Mouse (Mus musculus) neural tube, embryonic 15.5 days (tissue): ENCODE measurements around the gene Phf12. TPM values are rescaled to one million over a fixed set of nuclear protein-coding genes. Genes with fewer than 3 reads are reported as not detected.

Experiments
- ATAC-seq: fragments of 200-750 bp; cut with Nextera tagmentation; 2 replicates; pipeline ENCODE4 v1.8.0; 2017; ENCODE audit warnings: mild to moderate bottlenecking, moderate TSS enrichment, moderate library complexity; ENCODE audit not compliant: low FRiP score
- H3K27ac ChIP-seq: fragments of 300-500 bp; sonication (generic); replicated peaks from 2 replicates; pipeline ENCODE4 v1.5.1; 2015; ENCODE audit warnings: mild to moderate bottlenecking, inconsistent platforms
- H3K27me3 ChIP-seq: fragments of 300-500 bp; sonication (generic); replicated peaks from 2 replicates; pipeline ENCODE4 v1.6.1; 2015; ENCODE audit warnings: inconsistent platforms
- H3K36me3 ChIP-seq: fragments of 300-500 bp; sonication (generic); 2 replicates; pipeline ENCODE4 v1.6.1; 2015; ENCODE audit warnings: inconsistent platforms
- H3K4me1 ChIP-seq: fragments of 300-500 bp; sonication (generic); 2 replicates; pipeline ENCODE4 v1.6.1; 2015; ENCODE audit warnings: inconsistent platforms
- H3K4me2 ChIP-seq: fragments of 300-500 bp; sonication (generic); 2 replicates; pipeline ENCODE4 v1.6.1; 2015; ENCODE audit warnings: inconsistent platforms, mild to moderate bottlenecking, moderate library complexity
- H3K4me3 ChIP-seq: fragments of 300-500 bp; sonication (generic); replicated peaks from 2 replicates; pipeline ENCODE4 v1.5.1; 2015; ENCODE audit warnings: mild to moderate bottlenecking, inconsistent platforms
- H3K9ac ChIP-seq: fragments of 300-500 bp; sonication (generic); replicated peaks from 2 replicates; pipeline ENCODE4 v1.6.1; 2015; ENCODE audit warnings: mild to moderate bottlenecking, inconsistent platforms
- H3K9me3 ChIP-seq: fragments of 300-500 bp; sonication (generic); replicated peaks from 2 replicates; pipeline ENCODE4 v1.6.1; 2016; ENCODE audit warnings: inconsistent platforms
- WGBS: fragments of 180-500 bp; shearing (Covaris S2); methylation state at CpG from one replicate; pipeline ENCODE4 v1.1.7; 2015; ENCODE audit warnings: mixed read lengths; 5-methylcytosine and 5-hydroxymethylcytosine counted together
- polyA plus RNA-seq: library from polyadenylated mRNA; unstranded; fragments of >200 nt; fragmentation: Nextera tagmentation; extraction: Ambion mirVana; gene quantifications from 2 replicates; pipeline ENCODE4 v1.2.1, GENCODE M21; 2015

Phf12 gene
- polyA plus RNA-seq, 1 experiment from 2014 or later = 14.6 TPM

DNA sequence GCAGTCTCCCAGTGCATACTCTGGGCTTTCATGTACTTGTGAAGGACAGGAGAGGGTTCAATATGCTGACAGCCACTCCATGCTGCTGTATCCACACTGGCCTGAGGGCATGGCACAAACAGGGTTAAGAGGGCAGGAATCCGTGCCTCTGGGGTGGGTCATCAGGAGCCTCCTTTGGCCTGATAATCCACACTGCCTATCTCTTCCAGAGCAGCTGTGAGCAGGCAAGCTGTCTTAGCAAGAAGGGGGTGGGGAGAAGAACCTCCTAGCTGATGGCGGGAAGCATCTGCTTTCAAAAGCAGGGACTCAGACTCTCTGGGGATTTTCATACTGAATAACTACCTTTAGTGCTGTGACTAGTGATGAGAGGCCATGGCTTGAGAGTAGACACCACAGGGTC, 83.4 kb downstream of the Phf12 start:
- H3K4me3 ChIP-seq = no peak overlapping the region
- WGBS = 50% methylated on average over 2 of the region's 2 CpGs
- H3K9ac ChIP-seq = no peak overlapping the region
- no peaks in the 10 kb centered on the region for H3K4me1 ChIP-seq
- no peak for ATAC-seq
- H3K27ac ChIP-seq = no peak overlapping the region
- no peak overlapping the region for H3K4me2 ChIP-seq
- H3K9me3 ChIP-seq = no peaks in the 10 kb centered on the region
- no peaks in the 10 kb centered on the region for H3K27me3 ChIP-seq
- H3K36me3 ChIP-seq = 0 out of 2 replicates have a peak, but pooled peaks cover under 1% of the 10 kb centered on the region

DNA sequence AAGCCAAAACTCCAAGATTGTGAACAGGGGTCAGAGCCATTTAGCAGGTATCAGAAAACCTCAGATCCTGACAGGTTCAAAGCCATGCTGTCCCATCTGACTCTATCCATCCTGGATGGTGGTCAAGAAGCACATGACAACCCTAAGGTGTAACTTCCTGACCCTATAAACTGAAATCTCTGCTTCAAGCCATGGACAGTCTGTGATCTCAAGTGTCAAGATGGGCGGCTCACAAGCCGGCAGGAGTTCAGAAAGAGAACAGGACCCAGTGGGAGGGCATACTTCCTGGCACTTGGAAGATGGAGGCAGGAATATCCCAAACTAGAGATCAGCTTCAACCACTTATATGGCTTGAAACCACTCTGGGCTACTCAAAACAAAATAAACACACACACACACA, 84.1 kb downstream of the Phf12 start:
- no peaks in the 10 kb centered on the region for H3K9me3 ChIP-seq
- no peak overlapping the region for H3K4me3 ChIP-seq

DNA sequence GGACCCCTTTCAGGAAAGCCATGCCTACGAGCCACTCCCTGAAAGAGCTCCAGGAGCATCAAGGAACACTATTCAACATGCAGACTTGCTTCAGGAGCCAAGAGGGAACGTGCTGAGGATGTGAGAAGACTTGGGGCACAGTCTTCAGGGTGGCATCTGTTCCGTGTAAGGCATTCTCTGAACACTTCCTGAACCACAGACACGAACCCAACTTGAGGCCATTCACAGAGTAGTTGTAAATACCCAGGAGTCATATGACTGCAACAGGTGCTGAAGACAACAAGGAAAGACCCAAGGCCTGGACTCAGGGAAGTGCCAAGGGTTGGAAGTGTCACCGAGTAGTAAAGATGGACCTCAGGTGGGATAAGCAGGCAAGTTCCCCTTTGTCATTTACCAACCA, 85.0 kb downstream of the Phf12 start:
- H3K27me3 ChIP-seq = no peaks in the 10 kb centered on the region
- ATAC-seq = no peak
- no peaks in the 10 kb centered on the region for H3K9me3 ChIP-seq
- WGBS = 75% methylated on average over 5 of the region's 5 CpGs
- H3K4me2 ChIP-seq = no peak overlapping the region
- no peak overlapping the region for H3K4me3 ChIP-seq
- H3K27ac ChIP-seq = no peak overlapping the region
- no peaks in the 10 kb centered on the region for H3K4me1 ChIP-seq
- H3K9ac ChIP-seq = no peak overlapping the region
- peaks cover 13% of the 10 kb centered on the region; the same call in 1 of the 2 replicates for H3K36me3 ChIP-seq

More for the DNA sequence above, 84.1 kb downstream of the Phf12 start:
- 0 out of 2 replicates have a peak, but pooled peaks cover 4% of the 10 kb centered on the region for H3K36me3 ChIP-seq
- H3K9ac ChIP-seq = no peak overlapping the region
- no peak for ATAC-seq
- H3K27ac ChIP-seq = no peak overlapping the region
- WGBS = 78% methylated on average over 2 of the region's 2 CpGs
- H3K4me2 ChIP-seq = no peak overlapping the region
- no peaks in the 10 kb centered on the region for H3K4me1 ChIP-seq
- H3K27me3 ChIP-seq = no peaks in the 10 kb centered on the region

DNA sequence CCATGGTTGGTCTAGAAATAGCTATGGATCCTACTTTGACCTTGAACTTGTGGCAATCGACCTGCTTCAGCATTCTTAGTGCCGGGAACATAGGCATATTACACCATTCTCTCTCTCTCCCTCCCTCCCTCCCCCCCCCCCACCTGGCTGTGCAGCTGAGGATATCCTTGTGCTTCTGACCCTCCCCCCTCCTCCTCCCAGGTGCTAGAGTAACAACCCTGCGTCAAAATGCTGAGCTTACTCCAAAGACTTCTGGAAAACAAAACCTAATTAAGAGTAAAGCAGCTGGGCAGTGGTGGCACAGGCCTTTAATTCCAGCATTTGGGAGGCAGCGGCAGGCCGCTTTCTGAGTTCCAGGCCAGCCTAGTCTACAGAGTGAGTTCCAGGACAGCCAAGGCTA, 86.6 kb downstream of the Phf12 start:
- no peak for ATAC-seq
- H3K36me3 ChIP-seq = peaks cover 26% of the 10 kb centered on the region

DNA sequence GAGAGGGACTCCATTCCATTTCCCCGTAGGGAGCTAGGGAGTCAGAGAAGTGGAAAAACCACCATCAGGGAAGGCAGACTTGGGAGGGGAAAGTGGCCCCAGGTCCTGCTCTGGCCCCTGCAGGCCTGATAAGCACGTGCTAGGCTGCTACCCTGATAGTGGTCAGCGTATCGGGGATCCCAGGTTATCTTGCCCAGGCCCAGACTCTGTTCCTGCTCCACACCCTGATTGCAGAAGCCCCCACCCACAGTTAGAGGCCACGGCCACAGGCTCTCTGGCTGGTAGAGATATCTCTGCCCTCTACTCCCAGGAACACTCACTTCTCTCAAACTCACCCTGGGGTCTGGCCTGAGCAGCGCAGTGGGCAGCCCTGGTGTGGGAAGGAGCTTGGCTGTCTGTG, 87.1 kb downstream of the Phf12 start:
- Histone ChIP-seq H3K4me3 (no peak overlapping the region), H3K9ac (no peak overlapping the region), H3K4me1 (no peaks in the 10 kb centered on the region), H3K9me3 (no peaks in the 10 kb centered on the region), H3K36me3 (peaks cover 31% of the 10 kb centered on the region), H3K4me2 (no peak overlapping the region), H3K27ac (no peak overlapping the region), H3K27me3 (no peaks in the 10 kb centered on the region)
- no peak for ATAC-seq
- WGBS = 90% methylated on average over 6 of the region's 6 CpGs

More for the DNA sequence above, 86.6 kb downstream of the Phf12 start:
- Histone ChIP-seq H3K9ac (no peak overlapping the region), H3K4me1 (no peaks in the 10 kb centered on the region), H3K9me3 (no peaks in the 10 kb centered on the region), H3K27me3 (no peaks in the 10 kb centered on the region), H3K27ac (no peak overlapping the region), H3K4me2 (no peak overlapping the region), H3K4me3 (no peak overlapping the region)
- 84% methylated on average over 5 of the region's 5 CpGs for WGBS

DNA sequence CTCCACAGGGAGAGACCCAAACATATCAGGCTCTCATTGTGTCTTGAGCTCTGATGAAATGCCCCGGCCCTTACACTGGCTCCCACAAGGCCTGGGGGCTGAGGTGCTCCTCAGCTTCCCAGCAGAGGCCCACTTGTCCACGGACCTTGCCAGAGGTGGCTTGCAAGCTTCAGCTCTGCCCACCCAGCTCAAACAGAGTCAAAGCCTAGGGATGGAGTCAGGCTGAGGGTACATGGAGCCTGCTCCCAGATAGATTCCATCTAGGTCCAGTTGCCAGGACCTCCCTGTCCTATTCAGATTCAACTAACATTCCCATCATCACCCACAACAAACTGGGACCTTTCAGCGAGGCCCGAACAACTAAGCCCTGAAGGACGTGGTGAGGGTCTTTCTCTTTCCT, 89.4 kb downstream of the Phf12 start:
- Histone ChIP-seq H3K27ac (no peak overlapping the region), H3K4me1 (no peaks in the 10 kb centered on the region), H3K9ac (no peak overlapping the region), H3K4me3 (no peak overlapping the region), H3K9me3 (no peaks in the 10 kb centered on the region), H3K27me3 (no peaks in the 10 kb centered on the region), H3K36me3 (peaks cover 52% of the 10 kb centered on the region), H3K4me2 (no peak overlapping the region)
- no peak for ATAC-seq
- 82% methylated on average over 5 of the region's 5 CpGs for WGBS

DNA sequence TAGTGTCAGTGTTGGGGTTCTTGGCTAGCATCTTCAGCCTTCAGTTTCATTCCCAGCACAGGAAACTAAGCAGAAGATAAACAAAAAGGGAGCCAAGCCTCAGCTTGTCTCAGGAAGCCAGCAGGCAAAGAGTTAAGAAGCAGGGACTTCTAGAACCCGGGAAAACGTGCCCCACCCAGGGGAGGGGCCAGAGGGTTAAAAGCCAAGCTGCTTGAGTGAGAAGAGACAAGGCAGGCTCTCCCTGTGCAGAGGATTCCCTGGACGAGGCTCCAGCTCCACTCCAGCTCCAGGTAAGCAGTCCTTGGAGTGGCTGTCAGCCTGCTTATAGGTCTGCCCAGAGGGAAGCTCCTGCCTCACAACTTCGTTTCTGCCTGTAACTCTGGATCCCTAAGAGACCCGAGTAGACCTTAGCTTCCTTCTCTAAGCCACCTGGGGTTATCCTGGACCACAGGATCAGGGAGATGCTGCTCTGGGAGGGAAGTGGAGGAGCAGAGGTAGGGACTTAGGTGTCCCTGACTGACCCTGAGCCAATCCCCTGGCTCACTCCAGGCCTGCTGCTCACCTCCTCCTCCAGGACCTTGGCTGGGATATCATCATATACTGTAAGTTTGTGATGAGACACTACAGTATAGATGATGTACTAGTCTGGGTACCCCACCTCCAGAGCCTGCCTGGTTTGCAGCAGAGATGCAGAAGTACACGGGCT, 90.0 kb downstream of the Phf12 start:
- Histone ChIP-seq H3K4me3 (no peak overlapping the region), H3K9ac (no peak overlapping the region), H3K27ac (no peak overlapping the region), H3K36me3 (peaks cover 53% of the 10 kb centered on the region), H3K27me3 (no peaks in the 10 kb centered on the region), H3K4me1 (no peaks in the 10 kb centered on the region), H3K9me3 (no peaks in the 10 kb centered on the region), H3K4me2 (no peak overlapping the region)
- 36% methylated on average over 6 of the region's 6 CpGs for WGBS
- ATAC-seq = no peak

DNA sequence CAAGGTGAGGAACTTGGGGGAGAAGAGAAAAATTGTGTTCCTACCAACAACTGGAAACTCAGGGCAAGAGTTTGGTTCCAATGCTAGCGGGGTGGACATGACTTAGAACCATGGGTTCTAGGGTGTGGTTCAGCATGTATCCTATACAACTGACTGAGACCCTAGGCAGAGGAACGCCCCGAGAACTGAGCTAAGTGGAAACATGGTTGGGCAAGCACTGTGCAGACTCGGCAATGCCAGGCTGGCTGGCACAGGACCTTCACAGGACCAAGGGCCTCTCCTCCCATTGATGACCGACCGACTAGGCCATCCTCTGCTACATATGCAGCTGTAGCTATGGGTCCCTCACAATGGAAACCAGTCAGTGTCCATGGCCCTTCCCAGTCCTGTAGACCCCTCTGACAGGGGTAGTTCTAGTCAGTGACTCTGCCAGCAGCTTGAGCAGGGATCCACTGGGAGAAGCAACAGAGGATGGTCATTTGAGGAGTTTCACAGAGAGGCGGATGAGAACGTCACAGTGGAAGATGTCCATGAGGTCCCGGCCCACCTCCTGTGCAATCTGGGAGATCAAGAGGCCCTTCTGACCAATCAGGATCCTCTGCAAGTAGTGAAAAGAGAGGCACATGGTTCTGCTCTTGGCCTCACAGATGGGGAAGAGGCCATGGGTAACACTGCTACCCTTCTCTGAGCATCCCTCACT, 91.2 kb downstream of the Phf12 start:
- Histone ChIP-seq H3K27me3 (no peaks in the 10 kb centered on the region), H3K4me2 (no peak overlapping the region), H3K27ac (no peak overlapping the region), H3K4me3 (no peak overlapping the region), H3K9me3 (no peaks in the 10 kb centered on the region), H3K36me3 (peaks cover 53% of the 10 kb centered on the region), H3K4me1 (no peaks in the 10 kb centered on the region), H3K9ac (no peak overlapping the region)
- 98% methylated on average over 9 of the region's 9 CpGs for WGBS
- no peak for ATAC-seq

DNA sequence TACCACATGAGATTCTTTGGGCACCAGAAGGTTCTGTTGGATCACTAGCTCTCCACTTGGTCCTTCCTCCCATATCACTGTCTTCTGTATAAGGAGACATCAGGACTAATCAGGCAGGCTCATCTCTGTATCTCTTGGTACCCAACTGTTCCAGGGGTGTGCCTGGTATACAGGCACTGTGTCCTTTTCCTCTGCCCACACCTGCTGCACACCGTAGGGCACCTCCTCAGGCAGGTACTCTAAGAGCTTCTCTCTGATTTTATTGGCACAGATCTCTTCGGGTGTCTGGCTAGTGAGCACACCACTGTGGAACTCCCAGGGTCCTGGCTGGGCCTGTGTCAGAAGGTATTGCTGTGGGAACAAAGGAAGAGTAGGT, 91.7 kb downstream of the Phf12 start:
- H3K4me3 ChIP-seq = no peak overlapping the region
- no peak overlapping the region for H3K9ac ChIP-seq
- no peak overlapping the region for H3K27ac ChIP-seq
- H3K36me3 ChIP-seq = peaks cover 53% of the 10 kb centered on the region
- ATAC-seq = no peak
- no peaks in the 10 kb centered on the region for H3K27me3 ChIP-seq
- H3K4me2 ChIP-seq = no peak overlapping the region
- 93% methylated on average over 2 of the region's 2 CpGs for whole genome bisulfite sequencing
- H3K4me1 ChIP-seq = peaks cover 5% of the 10 kb centered on the region
- no peaks in the 10 kb centered on the region for H3K9me3 ChIP-seq

DNA sequence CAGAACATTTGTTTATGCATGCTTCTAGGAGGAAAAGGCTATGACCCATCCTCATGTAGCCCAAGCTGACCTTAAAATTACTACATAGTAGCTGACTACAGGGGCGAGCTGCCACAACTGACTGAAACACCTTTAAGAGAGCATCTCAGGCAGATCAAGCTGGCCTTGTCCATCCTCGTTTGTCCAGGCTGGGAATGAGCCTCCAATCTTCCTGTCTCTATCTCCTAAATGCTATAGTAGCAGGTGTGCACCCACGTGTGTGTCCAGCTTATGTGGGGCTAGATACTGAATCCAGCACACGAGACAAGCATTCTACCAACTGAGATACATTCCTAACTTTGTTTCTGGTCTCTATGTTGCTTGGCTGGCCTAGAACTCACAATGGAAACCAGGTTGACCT, 92.1 kb downstream of the Phf12 start:
- Histone ChIP-seq H3K9me3 (no peaks in the 10 kb centered on the region), H3K4me3 (no peak overlapping the region), H3K27ac (no peak overlapping the region), H3K27me3 (no peaks in the 10 kb centered on the region), H3K4me2 (no peak overlapping the region), H3K36me3 (peaks cover 53% of the 10 kb centered on the region), H3K9ac (no peak overlapping the region), H3K4me1 (peaks cover 9% of the 10 kb centered on the region)
- 96% methylated on average over 4 of the region's 4 CpGs for WGBS
- ATAC-seq = no peak
